Mouse (Mus musculus) CH12.LX (cell line): ENCODE measurements around the gene Opcml. TPM values are rescaled to one million over a fixed set of nuclear protein-coding genes. Genes with fewer than 3 reads are reported as not detected.

ENCODE experiments used
- DNase-seq: peaks from one replicate; pipeline ENCODE4 v3.0.0-alpha.2; 2013; ENCODE audit errors: extremely low read depth
- H3K27ac ChIP-seq: 2 replicates; pipeline ENCODE4 v1.5.1; 2012; ENCODE audit warnings: low read depth, mild to moderate bottlenecking, control low read depth, moderate library complexity; ENCODE audit not compliant: insufficient read depth
- H3K27me3 ChIP-seq: replicated peaks from 2 replicates; pipeline ENCODE3; 2012; ENCODE audit warnings: inconsistent platforms
- H3K36me3 ChIP-seq, 2 experiments: replicated peaks in 1 of 2; 2 replicates each; pipeline versions ENCODE3 to v1.6.1; 2012; ENCODE audit warnings: inconsistent platforms in 1 of 2, low read length in 1 of 2, mild to moderate bottlenecking in 1 of 2, mixed read lengths in 1 of 2, moderate library complexity in 1 of 2; ENCODE audit not compliant: control insufficient read depth in 1 of 2, insufficient read depth in 1 of 2
- H3K4me1 ChIP-seq, 2 experiments: 2 replicates each; pipeline ENCODE4 v1.6.1; 2012; ENCODE audit warnings: inconsistent platforms in 1 of 2, moderate library complexity in 1 of 2; ENCODE audit not compliant: insufficient read depth in 2 of 2, control insufficient read depth in 1 of 2
- H3K4me2 ChIP-seq: 2 replicates; pipeline ENCODE4 v1.6.1; 2012; ENCODE audit warnings: low read depth, mild to moderate bottlenecking, control low read depth; ENCODE audit not compliant: poor library complexity, insufficient read depth, severe bottlenecking
- H3K4me3 ChIP-seq, 3 experiments: fragments of 150-350 bp in 1 of 3; sonication (generic) in 1 of 3; replicated peaks in 1 of 3; 2 replicates each; pipeline versions ENCODE3 to v1.5.1; 2011 to 2012; ENCODE audit warnings: low read depth in 2 of 3, low read length in 2 of 3, mild to moderate bottlenecking in 2 of 3, moderate library complexity in 2 of 3, control low read depth in 1 of 3, improper control_type of control experiment in 1 of 3, inconsistent platforms in 1 of 3, mixed read lengths in 1 of 3; ENCODE audit not compliant: poor library complexity in 1 of 3
- H3K79me2 ChIP-seq: replicated peaks from 2 replicates; pipeline ENCODE4 v1.6.1; 2012; ENCODE audit warnings: mild to moderate bottlenecking, moderate library complexity; ENCODE audit not compliant: control insufficient read depth, poor library complexity, insufficient read depth, severe bottlenecking; ENCODE audit errors: extremely low read depth
- H3K9ac ChIP-seq: 2 replicates; pipeline ENCODE4 v1.6.1; 2012; ENCODE audit warnings: low read depth, mild to moderate bottlenecking, control low read depth, moderate library complexity; ENCODE audit not compliant: insufficient read depth
- H3K9me3 ChIP-seq: replicated peaks from 2 replicates; pipeline ENCODE3; 2012; ENCODE audit warnings: low read length, inconsistent platforms, mixed read lengths
- BHLHE40 ChIP-seq: IDR thresholded peaks from 2 replicates; pipeline ENCODE4 v1.6.1; 2011; ENCODE audit warnings: mild to moderate bottlenecking, low read depth, low read length, improper control_type of control experiment
- CHD2 ChIP-seq: IDR thresholded peaks from 2 replicates; pipeline ENCODE4 v1.6.1; 2011; ENCODE audit warnings: low read length, improper control_type of control experiment
- CTCF ChIP-seq, 2 experiments: IDR thresholded peaks in 1 of 2; conservative IDR thresholded peaks in 1 of 2; 2 replicates each; pipeline ENCODE4 v1.5.1; 2011 to 2012; ENCODE audit warnings: low read depth in 2 of 2, low read length in 2 of 2, improper control_type of control experiment in 1 of 2, inconsistent platforms in 1 of 2, mild to moderate bottlenecking in 1 of 2, moderate library complexity in 1 of 2
- E2F4 ChIP-seq: IDR thresholded peaks from 2 replicates; pipeline ENCODE4 v1.6.1; 2011; ENCODE audit warnings: low read depth, low read length, improper control_type of control experiment; ENCODE audit not compliant: insufficient replicate concordance
- ELF1 ChIP-seq: IDR thresholded peaks from 2 replicates; pipeline ENCODE4 v1.6.1; 2014; ENCODE audit warnings: low read depth, mild to moderate bottlenecking, inconsistent platforms, low read length, improper control_type of control experiment
- EP300 ChIP-seq: IDR thresholded peaks from 2 replicates; pipeline ENCODE4 v1.6.1; 2011; ENCODE audit warnings: low read length, improper control_type of control experiment
- GABPA ChIP-seq: IDR thresholded peaks from 2 replicates; pipeline ENCODE4 v1.6.1; 2012; ENCODE audit warnings: low read depth, low read length, improper control_type of control experiment, inconsistent platforms; ENCODE audit not compliant: insufficient replicate concordance
- IRF4 ChIP-seq: IDR thresholded peaks from 2 replicates; pipeline ENCODE4 v1.6.1; 2014; ENCODE audit warnings: low read depth, mild to moderate bottlenecking, inconsistent platforms, low read length, improper control_type of control experiment
- JUN ChIP-seq: IDR thresholded peaks from 2 replicates; pipeline ENCODE4 v1.6.1; 2011; ENCODE audit warnings: low read depth, mild to moderate bottlenecking, low read length, improper control_type of control experiment, moderate library complexity; ENCODE audit not compliant: insufficient read depth
- JUND ChIP-seq: conservative IDR thresholded peaks from 2 replicates; pipeline ENCODE4 v1.6.1; 2011; ENCODE audit warnings: low read depth, low read length, improper control_type of control experiment
- KAT2A ChIP-seq: IDR thresholded peaks from 2 replicates; pipeline ENCODE4 v1.6.1; 2012; ENCODE audit warnings: low read length, improper control_type of control experiment, inconsistent platforms; ENCODE audit not compliant: insufficient replicate concordance
- MAZ ChIP-seq: IDR thresholded peaks from 2 replicates; pipeline ENCODE4 v1.6.1; 2012; ENCODE audit warnings: low read depth, mild to moderate bottlenecking, inconsistent platforms, low read length, improper control_type of control experiment, moderate library complexity
- NRF1 ChIP-seq: IDR thresholded peaks from 2 replicates; pipeline ENCODE4 v1.6.1; 2014; ENCODE audit warnings: low read depth, mild to moderate bottlenecking, inconsistent platforms, low read length, improper control_type of control experiment, moderate library complexity
- PAX5 ChIP-seq: IDR thresholded peaks from 2 replicates; pipeline ENCODE4 v1.6.1; 2012; ENCODE audit warnings: low read length, inconsistent platforms, mixed read lengths
- POLR2A ChIP-seq: IDR thresholded peaks from 2 replicates; pipeline ENCODE4 v1.6.1; 2011; ENCODE audit warnings: low read depth, mild to moderate bottlenecking, improper control_type of control experiment, low read length
- POLR2AphosphoS2 ChIP-seq: IDR thresholded peaks from 2 replicates; pipeline ENCODE4 v1.6.1; 2011; ENCODE audit warnings: low read depth, low read length, improper control_type of control experiment
- RCOR1 ChIP-seq: conservative IDR thresholded peaks from 2 replicates; pipeline ENCODE4 v1.6.1; 2012; ENCODE audit warnings: low read depth, mild to moderate bottlenecking, inconsistent platforms, low read length, improper control_type of control experiment
- SIN3A ChIP-seq: IDR thresholded peaks from 2 replicates; pipeline ENCODE4 v1.6.1; 2012; ENCODE audit warnings: low read length, improper control_type of control experiment, inconsistent platforms
- TBP ChIP-seq: conservative IDR thresholded peaks from 2 replicates; pipeline ENCODE4 v1.6.1; 2011; ENCODE audit warnings: low read depth, low read length, improper control_type of control experiment
- UBTF ChIP-seq: IDR thresholded peaks from 2 replicates; pipeline ENCODE4 v1.6.1; 2012; ENCODE audit warnings: low read depth, mild to moderate bottlenecking, inconsistent platforms, low read length, improper control_type of control experiment, moderate library complexity
- USF1 ChIP-seq: IDR thresholded peaks from 2 replicates; pipeline ENCODE4 v1.6.1; 2014; ENCODE audit warnings: low read depth, mild to moderate bottlenecking, inconsistent platforms, low read length, improper control_type of control experiment
- USF2 ChIP-seq: conservative IDR thresholded peaks from 2 replicates; pipeline ENCODE4 v1.6.1; 2011; ENCODE audit warnings: low read depth, low read length, improper control_type of control experiment
- ZC3H11A ChIP-seq: IDR thresholded peaks from 2 replicates; pipeline ENCODE4 v1.6.1; 2012; ENCODE audit warnings: low read depth, mild to moderate bottlenecking, inconsistent platforms, low read length, improper control_type of control experiment
- ZKSCAN1 ChIP-seq: IDR thresholded peaks from 2 replicates; pipeline ENCODE4 v1.6.1; 2012; ENCODE audit warnings: low read depth, inconsistent platforms, low read length, improper control_type of control experiment, borderline replicate concordance
- ZMIZ1 ChIP-seq: IDR thresholded peaks from 2 replicates; pipeline ENCODE4 v1.6.1; 2012; ENCODE audit warnings: low read depth, mild to moderate bottlenecking, inconsistent platforms, low read length, improper control_type of control experiment
- ZNF384 ChIP-seq: IDR thresholded peaks from 2 replicates; pipeline ENCODE4 v1.6.1; 2012; ENCODE audit warnings: low read depth, low read length, improper control_type of control experiment, inconsistent platforms
- dilution Hi-C: fragments of 300-500 bp; cut with MboI; formaldehyde crosslinking; loops from 2 replicates; pipeline ENCODE4 v1.14.3; 2020; ENCODE audit warnings: low sequenced_read_pairs; ENCODE audit not compliant: extremely low pct_unique_long_range_greater_than_20kb, extremely low pct_ligation_motif_present
- in situ Hi-C: fragments of 300-500 bp; cut with MboI; formaldehyde crosslinking; loops from 3 replicates; pipeline ENCODE4 v1.14.3; 2019; ENCODE audit warnings: low sequenced_read_pairs, low pct_ligation_motif_present, low pct_unique_long_range_greater_than_20kb, mixed read lengths
- polyA plus RNA-seq: library from polyadenylated mRNA; unstranded; fragments of >175 nt; gene quantifications from 2 replicates; pipeline ENCODE4 v1.2.1, GENCODE M21; 2012; ENCODE audit warnings: low read depth; ENCODE audit not compliant: insufficient read length
- total RNA-seq, 2 experiments: library from RNA; depleted of rRNA; stranded (reverse); fragments of 300-350 nt in 1 of 2; fragments of >200 nt in 1 of 2; gene quantifications; 2 replicates each; pipeline ENCODE4 v1.2.3; 2012 to 2014

Gene Opcml
- total and polyA plus RNA-seq, 3 experiments, result 0.34 to 0.60 TPM; not detected in 1

DNA sequence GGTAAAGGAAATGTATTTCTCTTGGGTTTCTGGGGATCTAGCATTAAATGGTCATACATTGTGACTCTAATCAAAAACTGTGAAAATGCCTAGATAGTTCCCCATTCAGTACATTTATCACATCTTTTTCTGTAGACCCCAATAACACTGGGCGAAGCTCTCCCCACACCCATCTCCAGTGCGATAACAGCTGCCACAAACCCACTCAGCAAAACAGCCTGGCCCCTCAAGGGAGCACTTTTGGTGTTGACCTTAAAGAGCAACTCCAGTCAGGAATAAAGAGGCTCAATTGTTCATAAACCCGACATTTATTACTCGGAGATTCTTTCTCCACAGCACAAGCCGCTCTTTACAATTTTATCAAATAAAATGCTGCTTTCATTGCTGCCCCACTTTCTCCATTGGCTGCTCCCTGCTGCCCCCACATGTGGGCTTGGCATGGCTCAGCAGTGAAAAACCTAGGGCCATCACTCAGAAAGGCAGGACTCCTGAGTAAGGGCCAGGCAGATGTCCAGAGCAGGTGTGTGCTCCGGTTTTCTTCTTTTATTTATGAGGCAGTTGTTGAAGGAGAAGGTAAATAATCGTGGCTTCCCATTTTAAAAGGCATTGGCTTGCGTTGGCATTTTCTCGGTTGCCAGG is 781.7 kb downstream of the Opcml start:
- TF ChIP-seq EP300 (no peak), CHD2 (no peak), BHLHE40 (no peak), NRF1 (no peak), USF2 (no peak), KAT2A (no peak), SIN3A (no peak), ZKSCAN1 (no peak), PAX5 (no peak), MAZ (no peak), POLR2AphosphoS2 (no peak), E2F4 (no peak)

GRCm38 (mm10) chr9:28578730-28579129 is 788.2 kb downstream of the Opcml start:
- H3K36me3 ChIP-seq, result no peaks in the 10 kb centered on the region
- H3K79me2 ChIP-seq, result no peaks in the 10 kb centered on the region
- no peaks in the 10 kb centered on the region for H3K27me3 ChIP-seq
- TF ChIP-seq RCOR1 (no peak), USF2 (no peak), JUND (no peak), CTCF (conservative IDR thresholded peaks at IDR 0.05 in 1 of 2, IDR thresholded peaks at IDR 0.05 in 1 of 2; ENCODE audit: low read depth in 2 of 2, low read length in 2 of 2) (no peak), UBTF (no peak), ELF1 (no peak), POLR2AphosphoS2 (no peak), EP300 (no peak), POLR2A (no peak), ZMIZ1 (no peak), TBP (no peak), ZC3H11A (no peak), GABPA (no peak), ZNF384 (no peak), JUN (no peak), IRF4 (no peak), USF1 (no peak)
- no peak for DNase-seq
- H3K4me2 ChIP-seq, result no peak overlapping the region
- peaks cover under 1% of the 10 kb centered on the region for H3K9me3 ChIP-seq
- in situ Hi-C loops, result no loop called here
- dilution Hi-C loops, result no loop called here
- H3K9ac ChIP-seq, result no peak overlapping the region
- no peak overlapping the region for H3K4me3 ChIP-seq
- no peak overlapping the region for H3K27ac ChIP-seq
- H3K4me1 ChIP-seq, result no peaks in the 10 kb centered on the region

More for the DNA sequence above, 781.7 kb downstream of the Opcml start:
- H3K36me3 ChIP-seq, result no peaks in the 10 kb centered on the region
- dilution Hi-C loops (no loop called here), in situ Hi-C loops (no loop called here)
- H3K4me2 ChIP-seq, result no peak overlapping the region
- no peaks in the 10 kb centered on the region for H3K27me3 ChIP-seq
- no peak overlapping the region for H3K27ac ChIP-seq
- H3K4me1 ChIP-seq, result peaks cover 0 to 11% of the 10 kb centered on the region in 2 experiments; a peak in 1 of 4 replicates
- no peak overlapping the region for H3K4me3 ChIP-seq
- no peak overlapping the region for H3K9ac ChIP-seq
- DNase-seq, result no peak
- H3K79me2 ChIP-seq, result no peaks in the 10 kb centered on the region
- H3K9me3 ChIP-seq, result peaks cover 9% of the 10 kb centered on the region
